Mouse (Mus musculus): ENCODE results near the gene Tfap2c. TPM values are rescaled to one million over a fixed set of nuclear protein-coding genes. Genes with fewer than 3 reads are reported as not detected.

Tfap2c gene
- polyA plus RNA-seq, 1 experiment, result not detected

DNA sequence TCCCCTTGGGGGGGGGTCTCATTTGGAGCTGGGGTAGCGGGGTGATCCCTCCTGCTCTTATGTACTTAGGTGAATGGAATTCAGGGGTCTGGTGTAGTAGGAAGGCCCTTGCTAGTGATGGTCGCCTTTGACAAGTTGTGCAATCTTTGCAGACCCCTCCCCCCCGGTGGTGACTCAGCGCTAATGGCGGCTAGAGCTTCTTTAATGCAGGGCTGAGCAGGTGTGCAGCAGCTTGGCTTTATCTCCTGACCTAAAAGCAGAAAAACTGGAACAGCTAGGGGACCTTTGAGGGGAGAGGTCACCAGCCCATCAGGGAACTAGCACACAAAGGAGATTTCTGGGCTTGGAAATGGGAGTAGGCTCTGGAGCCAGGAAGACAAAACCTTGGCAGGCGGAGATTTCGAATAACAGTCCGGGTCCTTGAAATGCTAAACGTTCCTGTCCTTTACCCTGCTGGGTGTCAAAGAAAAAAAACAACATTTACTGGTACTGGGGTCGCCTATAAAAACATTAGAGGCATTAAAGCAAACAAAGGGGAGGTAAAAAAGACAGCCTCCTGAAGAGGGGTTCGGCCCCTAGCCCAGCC, 32.9 kb upstream of the Tfap2c start:
- no peak for TF ChIP-seq POLR2A (IDR thresholded peaks at IDR 0.05; ENCODE audit: low read depth, low read length)
- no peak for TF ChIP-seq CTCF (IDR thresholded peaks at IDR 0.05; ENCODE audit: extremely low read depth, insufficient read length, insufficient replicate concordance, low read depth, low read length)
- WGBS, result 29% methylated on average over 11 of the region's 11 CpGs
- Histone ChIP-seq H3K36me3 (ENCODE audit: control insufficient read depth, insufficient read depth, low read length) (no peaks in the 10 kb centered on the region), H3K27ac (ENCODE audit: insufficient read depth, low read depth, low read length) (no peak overlapping the region), H3K4me3 (ENCODE audit: low read depth, low read length) (no peak overlapping the region), H3K27me3 (ENCODE audit: control insufficient read depth, insufficient read depth, low read length) (no peaks in the 10 kb centered on the region), H3K4me1 (ENCODE audit: control insufficient read depth, insufficient read depth, insufficient read length, low read length) (no peaks in the 10 kb centered on the region)

DNA sequence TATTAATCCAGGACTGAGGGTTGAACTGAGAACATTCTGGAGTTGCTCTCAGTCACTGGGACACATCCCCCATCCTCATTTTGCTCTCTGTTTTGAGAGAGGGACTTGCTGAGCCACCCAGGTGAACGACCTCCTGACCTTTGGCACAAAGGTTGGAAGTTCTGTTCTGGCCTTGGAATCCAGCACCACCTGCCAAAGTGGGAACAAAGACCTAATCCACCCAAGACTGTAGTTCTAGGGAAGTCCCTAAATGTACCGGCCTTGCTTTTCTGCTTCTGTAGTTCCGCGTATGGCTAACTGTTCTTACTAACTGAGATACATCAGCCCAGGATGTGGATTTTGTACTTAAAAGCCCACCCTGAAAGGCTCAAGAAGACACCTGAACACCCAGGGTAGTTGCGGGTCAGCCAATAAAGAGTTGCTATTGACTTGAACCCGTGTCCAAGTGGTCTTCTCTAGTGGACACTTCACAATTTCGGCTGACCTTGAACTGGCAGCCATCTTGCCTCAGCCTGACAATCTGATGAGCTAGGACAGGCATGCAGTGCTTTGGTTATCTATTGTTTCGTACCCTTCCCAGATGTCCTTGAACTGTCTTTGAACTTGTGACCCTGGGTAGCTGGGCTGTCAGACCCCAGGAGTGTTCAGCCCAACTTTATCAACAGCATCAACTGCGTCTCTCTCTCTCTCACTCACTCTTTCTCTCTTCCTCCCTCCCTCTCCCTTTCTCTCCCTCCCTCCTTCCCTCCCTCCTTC, 28.6 kb upstream of the Tfap2c start:
- TF ChIP-seq POLR2A (IDR thresholded peaks at IDR 0.05; ENCODE audit: low read depth, low read length) (no peak), CTCF (IDR thresholded peaks at IDR 0.05; ENCODE audit: extremely low read depth, insufficient read length, insufficient replicate concordance, low read depth, low read length) (no peak)
- Histone ChIP-seq H3K4me1 (ENCODE audit: control insufficient read depth, insufficient read depth, insufficient read length, low read length) (no peaks in the 10 kb centered on the region), H3K27ac (ENCODE audit: insufficient read depth, low read depth, low read length) (no peak overlapping the region), H3K4me3 (ENCODE audit: low read depth, low read length) (no peak overlapping the region), H3K36me3 (ENCODE audit: control insufficient read depth, insufficient read depth, low read length) (no peaks in the 10 kb centered on the region), H3K27me3 (ENCODE audit: control insufficient read depth, insufficient read depth, low read length) (no peaks in the 10 kb centered on the region)
- 81% methylated on average over 9 of the region's 9 CpGs for WGBS

DNA sequence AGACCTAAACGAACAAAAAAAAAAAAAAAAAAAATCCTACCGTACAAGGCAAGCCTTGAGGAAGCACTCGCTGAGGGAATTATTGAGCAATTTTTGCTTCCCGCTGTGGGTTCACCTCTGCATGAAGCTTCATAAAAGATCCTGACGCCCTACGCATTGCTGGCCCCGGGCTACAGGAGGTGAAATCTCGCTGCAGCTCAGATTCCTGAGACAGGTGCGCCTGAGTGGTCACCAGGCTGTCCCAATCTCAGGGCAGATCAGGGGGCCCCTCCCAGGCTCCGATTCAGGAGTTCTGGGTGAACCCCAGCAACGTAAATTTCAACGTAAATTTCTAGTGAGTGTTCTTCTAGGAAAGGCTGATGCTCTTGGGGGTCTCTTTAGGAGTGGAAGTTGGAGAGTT, 26.9 kb upstream of the Tfap2c start:
- 71% methylated on average over 12 of the region's 12 CpGs for whole genome bisulfite sequencing
- no peaks in the 10 kb centered on the region for H3K36me3 ChIP-seq (ENCODE audit: control insufficient read depth, insufficient read depth, low read length)
- no peak overlapping the region for H3K27ac ChIP-seq (ENCODE audit: insufficient read depth, low read depth, low read length)
- no peak overlapping the region for H3K4me3 ChIP-seq (ENCODE audit: low read depth, low read length)
- no peaks in the 10 kb centered on the region for H3K4me1 ChIP-seq (ENCODE audit: control insufficient read depth, insufficient read depth, insufficient read length, low read length)
- H3K27me3 ChIP-seq (ENCODE audit: control insufficient read depth, insufficient read depth, low read length), result no peaks in the 10 kb centered on the region
- TF ChIP-seq POLR2A (IDR thresholded peaks at IDR 0.05; ENCODE audit: low read depth, low read length) (no peak), CTCF (IDR thresholded peaks at IDR 0.05; ENCODE audit: extremely low read depth, insufficient read length, insufficient replicate concordance, low read depth, low read length) (no peak)

DNA sequence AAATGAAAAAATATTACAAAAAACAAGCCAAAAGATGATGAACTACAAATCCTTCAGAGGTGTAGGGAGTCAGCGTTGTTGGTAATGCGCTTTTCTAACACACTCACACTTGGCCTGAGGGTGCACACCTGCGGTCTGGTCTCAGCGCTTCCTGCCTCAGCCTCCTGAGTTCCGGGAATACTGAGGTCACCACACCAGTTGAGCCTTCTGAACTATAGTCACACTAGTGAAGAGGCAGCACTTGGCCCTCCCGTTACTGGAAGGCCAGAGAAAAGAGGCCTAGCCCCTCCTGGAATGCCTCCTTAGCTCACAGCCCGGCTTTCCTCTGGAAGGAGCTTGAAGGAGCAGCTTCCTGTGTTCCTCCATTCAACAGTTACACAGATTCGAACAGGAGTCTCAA, 22.2 kb upstream of the Tfap2c start:
- H3K27ac ChIP-seq (ENCODE audit: insufficient read depth, low read depth, low read length), result no peak overlapping the region
- WGBS, result 81% methylated on average over 8 of the region's 8 CpGs
- no peaks in the 10 kb centered on the region for H3K36me3 ChIP-seq (ENCODE audit: control insufficient read depth, insufficient read depth, low read length)
- H3K4me1 ChIP-seq (ENCODE audit: control insufficient read depth, insufficient read depth, insufficient read length, low read length), result no peaks in the 10 kb centered on the region
- H3K4me3 ChIP-seq (ENCODE audit: low read depth, low read length), result no peak overlapping the region
- no peaks in the 10 kb centered on the region for H3K27me3 ChIP-seq (ENCODE audit: control insufficient read depth, insufficient read depth, low read length)
- no peak for TF ChIP-seq POLR2A (IDR thresholded peaks at IDR 0.05; ENCODE audit: low read depth, low read length)
- TF ChIP-seq CTCF (IDR thresholded peaks at IDR 0.05; ENCODE audit: extremely low read depth, insufficient read length, insufficient replicate concordance, low read depth, low read length), result no peak

DNA sequence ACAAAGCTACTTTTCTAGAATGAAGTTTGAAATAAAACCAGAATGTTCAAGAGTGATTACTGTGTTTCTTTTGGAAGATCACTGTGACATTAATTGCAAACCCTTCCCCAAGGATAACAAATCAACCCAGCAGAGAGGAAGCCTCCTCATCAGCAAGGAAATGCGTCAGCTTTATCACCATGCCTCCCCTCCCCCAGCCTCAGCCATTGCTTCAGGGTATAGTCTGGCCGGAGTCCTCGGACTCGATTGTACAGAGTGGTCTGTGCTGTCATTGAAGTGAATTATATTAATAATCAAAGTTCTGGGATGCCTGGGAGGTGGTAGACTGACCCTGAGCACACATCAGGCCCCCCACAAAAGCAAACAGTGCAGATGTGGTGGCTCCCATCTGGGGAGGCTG, 5.4 kb upstream of the Tfap2c start:
- Histone ChIP-seq H3K4me3 (ENCODE audit: low read depth, low read length) (no peak overlapping the region), H3K27ac (ENCODE audit: insufficient read depth, low read depth, low read length) (no peak overlapping the region), H3K4me1 (ENCODE audit: control insufficient read depth, insufficient read depth, insufficient read length, low read length) (no peaks in the 10 kb centered on the region), H3K36me3 (ENCODE audit: control insufficient read depth, insufficient read depth, low read length) (no peaks in the 10 kb centered on the region), H3K27me3 (ENCODE audit: control insufficient read depth, insufficient read depth, low read length) (peaks cover 39% of the 10 kb centered on the region)
- TF ChIP-seq CTCF (IDR thresholded peaks at IDR 0.05; ENCODE audit: extremely low read depth, insufficient read length, insufficient replicate concordance, low read depth, low read length) (no peak), POLR2A (IDR thresholded peaks at IDR 0.05; ENCODE audit: low read depth, low read length) (no peak)
- WGBS, result 51% methylated on average over 4 of the region's 4 CpGs

GRCm38 (mm10) chr2:172544601-172545127, 4.7 kb upstream of the Tfap2c start:
- no peaks in the 10 kb centered on the region for H3K36me3 ChIP-seq (ENCODE audit: control insufficient read depth, insufficient read depth, low read length)
- 15% methylated on average over 6 of the region's 6 CpGs for WGBS
- TF ChIP-seq POLR2A (IDR thresholded peaks at IDR 0.05; ENCODE audit: low read depth, low read length), result no peak
- TF ChIP-seq CTCF (IDR thresholded peaks at IDR 0.05; ENCODE audit: extremely low read depth, insufficient read length, insufficient replicate concordance, low read depth, low read length), result no peak
- peaks cover 45% of the 10 kb centered on the region for H3K27me3 ChIP-seq (ENCODE audit: control insufficient read depth, insufficient read depth, low read length)
- H3K27ac ChIP-seq (ENCODE audit: insufficient read depth, low read depth, low read length), result no peak overlapping the region
- H3K4me1 ChIP-seq (ENCODE audit: control insufficient read depth, insufficient read depth, insufficient read length, low read length), result peaks cover 4% of the 10 kb centered on the region; the same call in 1 of the 2 replicates
- H3K4me3 ChIP-seq (ENCODE audit: low read depth, low read length), result no peak overlapping the region

DNA sequence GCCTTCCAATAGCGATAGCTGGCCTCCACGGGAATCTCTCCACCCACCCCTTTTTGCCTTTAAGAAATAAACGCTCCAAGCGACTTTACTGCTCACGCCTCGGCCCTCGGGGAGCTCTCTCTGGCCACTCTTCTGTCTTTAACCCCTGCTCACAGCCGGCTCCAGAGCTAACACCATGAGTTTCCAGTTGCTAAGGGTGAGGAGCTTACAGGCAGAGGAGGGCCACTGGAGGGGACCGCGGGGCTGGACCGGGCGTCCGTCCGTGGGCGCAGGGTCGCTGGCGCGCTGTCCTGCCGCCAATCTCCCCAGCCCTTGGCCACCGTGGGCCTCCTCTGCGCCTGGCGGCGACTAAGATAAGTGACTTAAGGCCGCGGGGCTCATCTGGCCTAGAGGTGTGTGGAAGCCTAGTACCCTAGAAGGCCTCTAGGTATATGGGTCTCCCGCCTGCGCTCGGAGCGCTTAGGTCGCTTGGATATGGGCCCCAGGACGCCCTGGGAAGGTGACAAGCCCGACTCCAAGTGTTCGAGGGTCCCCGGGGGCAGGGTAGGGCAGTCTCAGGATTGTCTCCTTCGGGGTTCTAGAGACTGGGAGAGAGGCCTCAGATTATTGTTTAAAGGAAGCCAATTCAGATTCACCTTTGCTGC, 3.7 kb upstream of the Tfap2c start:
- no peak overlapping the region for H3K4me3 ChIP-seq (ENCODE audit: low read depth, low read length)
- H3K36me3 ChIP-seq (ENCODE audit: control insufficient read depth, insufficient read depth, low read length), result no peaks in the 10 kb centered on the region
- 8% methylated on average over 35 of the region's 35 CpGs for WGBS
- H3K4me1 ChIP-seq (ENCODE audit: control insufficient read depth, insufficient read depth, insufficient read length, low read length), result peaks cover 11% of the 10 kb centered on the region; the same call in 1 of the 2 replicates
- TF ChIP-seq CTCF (IDR thresholded peaks at IDR 0.05; ENCODE audit: extremely low read depth, insufficient read length, insufficient replicate concordance, low read depth, low read length) (no peak), POLR2A (IDR thresholded peaks at IDR 0.05; ENCODE audit: low read depth, low read length) (no peak)
- H3K27ac ChIP-seq (ENCODE audit: insufficient read depth, low read depth, low read length), result no peak overlapping the region
- peaks cover 56% of the 10 kb centered on the region for H3K27me3 ChIP-seq (ENCODE audit: control insufficient read depth, insufficient read depth, low read length)

Measured in small intestine, adult 2 months (tissue).